Mouse (Mus musculus) gonadal fat pad, adult 2 months (tissue): ENCODE measurements around the gene Sfr1. TPM values are rescaled to one million over a fixed set of nuclear protein-coding genes. Genes with fewer than 3 reads are reported as not detected.

Source experiments
- DNase-seq: peaks from one replicate; pipeline ENCODE4 v3.0.0-alpha.2; 2012; ENCODE audit warnings: low read depth
- polyA plus RNA-seq: library from polyadenylated mRNA; depleted of rRNA; stranded (reverse); fragments of >200 nt; gene quantifications from 2 replicates; pipeline ENCODE4 v1.2.3, GENCODE M21; 2012; rRNA removed

Gene Sfr1
- polyA plus RNA-seq, 1 experiment, result 66.8 TPM

DNA sequence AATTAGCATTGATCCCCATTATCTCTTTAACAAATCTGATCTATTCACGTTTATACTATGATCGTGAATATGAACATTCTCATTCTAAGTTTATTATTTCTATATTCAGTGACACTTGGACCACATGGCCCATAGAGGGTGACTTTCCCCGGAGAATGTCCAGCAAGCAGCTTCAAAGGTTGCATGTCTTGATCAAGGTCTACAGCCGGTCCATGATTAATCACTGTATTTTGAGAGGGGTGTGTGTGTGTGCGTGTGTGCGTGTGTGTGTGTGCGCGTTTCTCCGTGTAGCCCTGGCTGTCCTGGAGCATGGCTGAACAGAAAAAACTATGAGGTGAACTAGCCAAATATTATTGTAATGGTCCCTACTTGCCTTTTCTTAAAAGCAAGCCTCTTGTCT, 21.0 kb downstream of the Sfr1 start:
- DNase-seq, result no peak

DNA sequence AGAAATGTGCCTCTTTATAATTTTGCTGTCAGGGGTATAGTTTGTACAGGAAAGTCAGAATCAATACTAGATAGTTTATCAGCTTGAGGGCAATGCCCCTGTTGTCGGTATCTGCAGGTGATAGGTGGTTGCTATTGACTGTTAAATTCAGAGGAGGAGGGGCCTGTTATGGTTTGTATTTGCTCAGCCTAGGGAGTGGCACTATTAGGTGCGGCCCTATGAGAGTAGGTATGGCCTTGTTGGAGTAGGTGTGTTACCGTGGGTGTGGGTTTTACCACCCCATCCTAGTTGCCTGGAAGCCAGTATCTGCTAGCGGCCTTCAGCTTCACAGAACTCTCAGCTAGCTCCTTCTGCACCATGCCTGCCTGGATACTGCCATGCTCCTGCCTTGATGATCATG, 22.4 kb downstream of the Sfr1 start:
- DNase-seq, result no peak

DNA sequence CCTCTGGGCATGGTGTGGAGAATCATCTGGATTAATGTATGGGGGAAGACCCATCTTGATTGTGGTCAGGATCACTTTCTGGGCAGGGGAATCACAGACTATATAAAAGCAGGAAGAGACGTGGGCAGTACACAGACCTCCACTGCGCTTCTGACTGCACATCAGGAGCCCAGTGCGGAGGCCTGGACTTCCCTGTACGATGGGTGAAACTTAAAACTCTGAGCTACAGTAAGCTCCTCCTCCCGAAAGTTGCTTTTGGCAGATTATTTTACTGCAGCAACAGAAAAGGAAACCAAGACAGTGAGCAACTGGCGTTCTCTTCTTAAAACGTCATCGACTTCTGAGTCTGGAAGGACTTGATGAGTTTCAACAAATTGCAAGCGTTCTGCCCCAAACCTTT, 23.4 kb downstream of the Sfr1 start:
- no peak for DNase-seq

DNA sequence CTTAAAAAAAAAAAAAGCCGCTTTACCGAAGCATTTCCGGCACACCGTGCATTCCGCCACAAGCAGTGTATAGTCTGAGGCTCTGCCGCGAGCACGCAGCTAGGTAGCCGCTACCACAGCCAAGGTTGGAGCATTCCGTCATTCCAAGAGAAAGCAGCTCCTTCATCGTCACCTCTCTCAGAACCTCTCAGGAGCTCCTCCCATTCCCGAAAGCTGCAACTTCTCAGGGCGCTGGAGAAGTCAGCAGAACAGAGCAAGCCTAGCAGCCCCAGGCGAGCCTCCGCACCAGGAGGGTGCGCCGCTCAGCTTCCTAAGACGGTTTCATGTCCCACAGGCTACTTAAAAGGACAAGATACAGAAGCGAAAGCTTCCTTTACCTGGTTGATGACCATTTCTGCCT, 24.1 kb downstream of the Sfr1 start:
- DNase-seq, result no peak

DNA sequence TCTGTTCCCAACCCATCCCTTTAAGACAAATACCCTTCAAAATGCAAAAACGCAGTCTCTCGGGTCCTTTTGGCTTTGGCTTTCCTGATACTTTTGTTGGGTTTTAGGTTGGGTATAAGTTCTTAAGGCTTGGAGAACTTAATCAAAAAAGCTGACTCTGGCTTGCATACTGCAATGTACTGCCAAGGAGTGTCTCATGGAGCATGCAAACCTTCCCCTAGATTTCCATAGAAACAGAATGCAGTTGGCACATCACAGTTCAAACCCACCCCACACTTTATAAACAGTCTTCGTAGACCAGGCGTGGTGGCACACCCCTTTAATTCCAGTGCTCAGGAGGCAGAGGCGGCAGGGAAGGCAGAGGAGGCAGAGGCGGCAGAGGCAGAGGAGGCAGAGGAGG, 46.4 kb downstream of the Sfr1 start:
- no peak for DNase-seq

DNA sequence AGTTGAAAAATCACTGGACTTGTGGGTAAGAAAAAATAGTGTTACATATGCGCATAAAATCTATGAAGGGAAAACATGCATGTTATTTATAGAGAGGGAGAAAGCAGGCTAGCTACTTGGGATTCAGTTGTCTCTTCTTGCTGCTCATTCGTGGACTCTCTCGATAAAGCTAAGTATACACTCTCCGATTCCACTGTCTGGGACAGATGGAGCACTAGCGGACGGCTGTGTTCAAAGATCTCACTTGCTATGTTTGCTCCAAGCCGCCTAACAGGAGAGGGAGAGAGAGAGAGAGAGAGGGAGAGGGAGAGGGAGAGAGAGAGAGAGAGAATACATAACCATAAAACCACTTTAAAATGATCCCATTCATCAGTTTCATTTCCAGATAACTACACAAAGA, 48.7 kb downstream of the Sfr1 start:
- no peak for DNase-seq

DNA sequence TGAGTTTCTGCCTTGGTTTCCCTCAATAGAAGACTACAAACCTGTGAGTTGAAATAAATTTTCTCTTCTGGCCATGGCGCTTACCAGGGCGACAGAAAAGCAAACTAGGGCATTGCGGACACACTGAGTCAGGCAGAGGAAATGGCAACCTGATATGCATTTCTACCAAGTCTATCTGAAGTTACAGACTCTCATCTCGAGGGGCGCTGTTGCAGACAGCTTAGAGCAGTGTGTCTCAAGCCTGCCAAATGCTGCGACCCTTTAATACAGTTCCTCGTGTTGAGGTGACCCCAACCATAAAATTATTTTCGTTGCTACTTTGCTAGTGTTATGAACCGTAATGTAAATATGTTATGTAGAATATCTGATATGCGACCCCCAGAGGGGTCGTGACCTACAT, 49.5 kb downstream of the Sfr1 start:
- DNase-seq, result no peak

DNA sequence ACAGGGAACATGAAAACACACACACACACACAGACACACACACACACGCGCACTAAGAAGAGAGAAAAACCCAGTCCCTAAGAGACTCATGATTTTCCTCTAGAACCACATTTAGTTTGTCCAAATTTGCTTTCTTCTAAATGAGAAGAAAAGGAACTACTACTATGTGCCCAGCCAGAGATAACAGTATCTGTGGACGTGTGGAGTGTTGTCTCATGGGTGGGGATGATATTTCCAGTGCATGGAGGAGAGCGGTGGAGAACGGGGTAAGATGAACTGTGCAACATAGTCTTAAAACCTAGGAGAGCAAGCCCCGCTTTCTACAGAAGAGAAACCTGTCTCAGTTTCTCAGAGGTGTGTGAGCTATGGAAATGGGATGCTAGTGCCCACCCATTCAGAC, 52.4 kb downstream of the Sfr1 start:
- no peak for DNase-seq

Other genes starting within 250 kb of the Sfr1 start
- gene Stn1, start 194.2 kb upstream of the Sfr1 start, polyA plus RNA-seq, result 12.7 and 14.7 TPM in 2 replicates
- 11.5 and 12.3 TPM in 2 replicates for gene Slk, start 152.0 kb upstream of the Sfr1 start, polyA plus RNA-seq
- 7.9 and 8.3 TPM in 2 replicates for gene Col17a1, start 39.6 kb upstream of the Sfr1 start, polyA plus RNA-seq
- 24.8 and 31.3 TPM in 2 replicates for gene Gsto1, start 123.3 kb downstream of the Sfr1 start, polyA plus RNA-seq
- 1.5 and 2.5 TPM in 2 replicates for gene Gsto2, start 133.9 kb downstream of the Sfr1 start, polyA plus RNA-seq
- 1.00 and 1.3 TPM in 2 replicates for gene Cfap43, start 187.6 kb downstream of the Sfr1 start, polyA plus RNA-seq
- gene Itprip, start 187.6 kb downstream of the Sfr1 start, polyA plus RNA-seq, result 2.4 and 4.0 TPM in 2 replicates
- gene Cfap58, start 206.0 kb downstream of the Sfr1 start, polyA plus RNA-seq, result 0.26 and 0.27 TPM in 2 replicates